Mouse (Mus musculus) liver, adult (tissue): Measurements from ENCODE around the gene Usp32.

Source experiments
- GATA4 ChIP-seq: IDR thresholded peaks from 2 replicates; pipeline ENCODE4 v1.6.1; 2014; ENCODE audit warnings: mild to moderate bottlenecking, low read length; ENCODE audit not compliant: insufficient replicate concordance

The Usp32 gene

GRCm38 (mm10) chr11:84952611-84953010 is 187.3 kb downstream of the Usp32 start:
- no peak for TF ChIP-seq GATA4

DNA sequence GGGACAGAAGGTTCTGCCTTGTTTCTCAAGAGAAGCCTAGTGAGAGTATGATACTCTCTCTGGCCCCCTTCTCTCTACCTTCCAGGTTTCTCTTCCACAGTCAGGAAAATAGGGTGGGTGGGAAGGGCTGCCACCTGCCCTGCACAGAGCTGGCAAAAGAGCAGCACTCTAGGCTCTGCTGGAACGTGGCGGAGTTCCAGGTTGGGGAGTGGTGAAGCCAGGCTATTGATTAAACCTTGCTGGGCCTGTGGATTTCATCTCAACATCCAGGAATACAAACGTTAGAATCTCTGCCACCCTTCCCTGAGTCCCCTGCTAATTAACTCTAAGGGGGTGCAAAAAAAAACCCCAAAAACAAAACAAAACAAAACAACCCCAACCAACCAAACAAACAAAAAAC is 191.4 kb downstream of the Usp32 start:
- TF ChIP-seq GATA4: no peak

GRCm38 (mm10) chr11:84948114-84948513 is 191.8 kb downstream of the Usp32 start:
- TF ChIP-seq GATA4: no peak

- TF ChIP-seq GATA4: no peak
These were observed 192.8 kb downstream of the Usp32 start for GRCm38 (mm10) chr11:84947206-84947605.

DNA sequence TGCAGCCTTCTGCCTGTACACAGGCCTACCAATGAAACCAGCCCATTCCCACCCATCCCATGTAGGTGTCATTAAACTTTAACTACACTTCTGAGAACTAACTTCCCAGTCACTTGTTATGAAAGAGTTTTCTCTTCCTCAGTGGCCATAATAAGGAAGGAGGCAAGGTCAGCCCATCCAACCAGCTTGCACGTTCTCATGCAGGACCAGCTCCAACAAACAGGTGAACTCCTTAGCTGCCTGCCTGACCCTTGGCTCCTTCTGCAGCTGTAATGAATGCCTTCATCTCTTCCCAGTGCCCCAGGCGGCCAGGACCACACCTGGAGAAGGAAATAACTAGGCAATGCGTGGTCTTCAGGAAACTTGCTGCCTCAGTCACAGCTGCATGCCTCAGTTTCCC is 194.1 kb downstream of the Usp32 start:
- no peak for TF ChIP-seq GATA4

DNA sequence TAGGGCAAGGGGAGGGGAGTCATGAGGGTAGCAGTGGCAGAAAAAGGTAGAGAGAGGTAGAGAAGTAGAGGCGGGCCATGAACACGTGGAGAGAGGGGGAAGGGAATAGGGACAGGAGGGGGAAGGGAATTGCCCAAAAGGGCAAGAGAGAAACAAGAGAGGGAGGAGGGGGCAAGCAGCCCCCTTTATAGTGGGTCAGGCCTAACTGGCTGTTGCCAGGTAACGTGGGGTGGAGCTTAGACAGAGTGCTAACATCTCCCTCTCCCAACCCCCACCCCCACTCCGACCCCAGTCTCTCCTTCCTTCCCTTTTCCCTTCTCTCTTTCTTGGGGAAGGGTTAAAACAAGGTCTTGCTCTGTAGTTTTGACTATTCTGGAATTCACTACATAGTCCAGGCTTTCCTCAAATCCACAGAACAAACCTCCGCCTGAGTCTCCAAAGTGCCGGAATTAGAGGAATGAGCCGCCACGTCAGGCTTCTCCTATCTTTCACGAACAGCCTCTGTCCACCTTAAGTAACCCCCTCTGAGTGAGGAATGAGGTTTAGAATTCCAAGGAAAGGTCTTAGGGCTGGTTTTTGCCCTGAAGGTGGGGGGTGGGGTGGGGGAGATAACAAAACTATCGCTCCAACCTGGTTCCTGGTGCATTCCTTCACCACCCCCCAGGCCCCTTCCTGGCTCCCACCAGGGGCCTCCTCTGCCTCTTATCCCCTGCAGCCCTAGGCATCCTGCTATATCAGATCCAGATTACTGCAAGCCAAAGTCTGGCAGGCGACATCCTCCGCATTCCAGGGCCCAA is 195.1 kb downstream of the Usp32 start:
- no peak for TF ChIP-seq GATA4

GRCm38 (mm10) chr11:84943948-84944347 is 196.0 kb downstream of the Usp32 start:
- no peak for TF ChIP-seq GATA4

DNA sequence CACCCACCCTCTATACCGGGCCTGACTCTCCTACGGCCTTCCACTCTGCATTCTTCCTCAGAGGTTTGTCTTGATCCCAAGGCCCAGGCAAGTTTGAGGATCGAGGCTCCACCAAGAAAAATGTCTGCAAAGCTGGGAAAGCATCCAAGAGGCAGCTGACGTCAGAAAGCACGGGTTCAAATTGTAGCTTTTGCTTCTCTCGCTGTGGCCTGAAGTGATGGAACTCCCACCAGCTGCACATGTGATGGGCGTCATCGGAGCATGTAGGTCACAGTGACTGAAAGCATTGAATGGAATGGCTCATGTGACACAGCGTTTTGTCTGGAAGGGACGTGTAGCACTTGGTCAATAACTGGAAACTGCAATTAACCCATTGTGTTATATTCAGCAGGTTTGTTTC is 199.8 kb downstream of the Usp32 start:
- no peak for TF ChIP-seq GATA4

- TF ChIP-seq GATA4: no peak
These were observed 200.4 kb downstream of the Usp32 start for GRCm38 (mm10) chr11:84939508-84940053.
